Mouse (Mus musculus) midbrain, embryonic 16.5 days (tissue): ENCODE data around the gene Sh3tc1. TPM values are rescaled to one million over a fixed set of nuclear protein-coding genes. Genes with fewer than 3 reads are reported as not detected.

Experiments
- ATAC-seq: fragments of 200-750 bp; cut with Nextera tagmentation; 2 replicates; pipeline ENCODE4 v1.8.0; 2017; ENCODE audit warnings: moderate TSS enrichment
- H3K27ac ChIP-seq: fragments of 300-500 bp; sonication (generic); 2 replicates; pipeline ENCODE4 v1.5.1; 2014; ENCODE audit warnings: mild to moderate bottlenecking, low read length, mixed read lengths
- H3K27me3 ChIP-seq: fragments of 300-500 bp; sonication (generic); 2 replicates; pipeline ENCODE4 v1.6.1; 2014; ENCODE audit warnings: low read depth, low read length, mixed read lengths; ENCODE audit not compliant: control insufficient read depth, insufficient read depth
- H3K36me3 ChIP-seq: fragments of 300-500 bp; sonication (generic); 2 replicates; pipeline ENCODE4 v1.6.1; 2014; ENCODE audit warnings: mild to moderate bottlenecking, low read length, moderate library complexity, mixed read lengths; ENCODE audit not compliant: control insufficient read depth, insufficient read depth
- H3K4me1 ChIP-seq: fragments of 300-500 bp; sonication (generic); 2 replicates; pipeline ENCODE4 v1.6.1; 2014; ENCODE audit warnings: mild to moderate bottlenecking, low read length, mixed read lengths; ENCODE audit not compliant: control insufficient read depth, insufficient read depth
- H3K4me2 ChIP-seq: fragments of 300-500 bp; sonication (generic); 2 replicates; pipeline ENCODE4 v1.6.1; 2014; ENCODE audit warnings: mild to moderate bottlenecking, low read length, mixed read lengths
- H3K4me3 ChIP-seq: fragments of 300-500 bp; sonication (generic); 2 replicates; pipeline ENCODE4 v1.5.1; 2014; ENCODE audit warnings: low read depth, mild to moderate bottlenecking, low read length, moderate library complexity, mixed read lengths
- H3K9ac ChIP-seq: fragments of 300-500 bp; sonication (generic); 2 replicates; pipeline ENCODE4 v1.6.1; 2014; ENCODE audit warnings: low read depth, low read length, mixed read lengths
- H3K9me3 ChIP-seq: fragments of 300-500 bp; sonication (generic); replicated peaks from 2 replicates; pipeline ENCODE4 v1.6.1; 2014; ENCODE audit warnings: mild to moderate bottlenecking, low read length, mixed read lengths; ENCODE audit not compliant: control insufficient read depth, poor library complexity, severe bottlenecking
- WGBS: fragments of 180-500 bp; shearing (Covaris S2); extraction: QIAGEN DNeasy Blood & Tissue Kit; methylation state at CpG from one replicate; pipeline ENCODE4 v1.1.7; 2014; 5-methylcytosine and 5-hydroxymethylcytosine counted together
- polyA plus RNA-seq: library from polyadenylated mRNA; unstranded; fragments of >200 nt; fragmentation: Nextera tagmentation; extraction: Ambion mirVana; gene quantifications from 2 replicates; pipeline ENCODE4 v1.2.1, GENCODE M21; 2015

The Sh3tc1 gene
- polyA plus RNA-seq, 1 experiment from 2014 or later: 1.8 TPM

DNA sequence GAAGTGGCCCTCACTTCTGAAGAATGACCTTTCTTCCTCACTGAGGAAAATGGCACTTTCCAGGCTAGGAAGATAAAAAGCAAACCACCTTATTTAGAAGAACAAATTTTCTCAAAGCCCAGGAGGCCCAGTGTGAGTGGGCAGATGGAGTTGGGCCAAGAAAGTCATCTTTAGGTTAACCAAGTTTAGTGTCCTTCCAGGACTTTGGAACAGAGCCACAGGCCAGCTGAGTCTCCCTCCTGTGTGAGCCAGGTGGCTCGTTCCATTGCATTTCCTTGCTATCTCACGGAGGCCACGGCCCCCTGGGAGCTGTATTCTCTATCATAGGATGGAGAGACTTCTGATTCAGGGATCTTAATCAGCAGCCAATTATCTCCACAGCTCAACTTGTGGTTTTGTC, 28.9 kb downstream of the Sh3tc1 start:
- no peak overlapping the region for H3K4me3 ChIP-seq
- no peak overlapping the region for H3K27ac ChIP-seq
- no peaks in the 10 kb centered on the region for H3K27me3 ChIP-seq
- no peaks in the 10 kb centered on the region for H3K36me3 ChIP-seq
- H3K4me2 ChIP-seq: no peak overlapping the region
- no peaks in the 10 kb centered on the region for H3K9me3 ChIP-seq
- peaks cover 3% of the 10 kb centered on the region; the same call in 1 of the 2 replicates for H3K4me1 ChIP-seq
- no peak overlapping the region for H3K9ac ChIP-seq
- 49% methylated on average over 3 of the region's 3 CpGs for WGBS
- no peak for ATAC-seq

DNA sequence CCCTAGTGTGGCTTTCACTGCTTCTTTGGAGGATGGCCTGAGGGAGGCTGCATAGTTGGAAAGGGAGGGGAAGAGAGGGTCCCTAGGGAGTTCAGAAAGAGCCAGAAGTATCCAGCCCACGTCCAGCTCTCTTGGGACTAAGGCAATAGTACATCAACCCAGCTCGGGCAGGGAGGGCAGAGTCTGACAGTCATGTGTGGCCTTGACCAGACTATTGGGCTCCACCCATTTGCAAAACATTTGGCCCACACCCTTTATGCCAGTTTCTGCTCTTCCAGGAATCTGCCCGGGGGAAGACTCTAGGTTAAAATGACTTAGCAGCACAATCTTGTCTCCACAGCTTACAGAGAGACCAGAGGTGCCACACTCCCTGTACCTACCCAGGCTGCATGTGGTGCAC, 29.3 kb downstream of the Sh3tc1 start:
- Histone ChIP-seq H3K4me3 (no peak overlapping the region), H3K9ac (no peak overlapping the region), H3K27me3 (no peaks in the 10 kb centered on the region), H3K9me3 (no peaks in the 10 kb centered on the region), H3K36me3 (no peaks in the 10 kb centered on the region), H3K27ac (no peak overlapping the region), H3K4me2 (no peak overlapping the region), H3K4me1 (peaks cover 3% of the 10 kb centered on the region; the same call in 1 of the 2 replicates)
- WGBS: 74% methylated on average over 3 of the region's 3 CpGs
- no peak for ATAC-seq

DNA sequence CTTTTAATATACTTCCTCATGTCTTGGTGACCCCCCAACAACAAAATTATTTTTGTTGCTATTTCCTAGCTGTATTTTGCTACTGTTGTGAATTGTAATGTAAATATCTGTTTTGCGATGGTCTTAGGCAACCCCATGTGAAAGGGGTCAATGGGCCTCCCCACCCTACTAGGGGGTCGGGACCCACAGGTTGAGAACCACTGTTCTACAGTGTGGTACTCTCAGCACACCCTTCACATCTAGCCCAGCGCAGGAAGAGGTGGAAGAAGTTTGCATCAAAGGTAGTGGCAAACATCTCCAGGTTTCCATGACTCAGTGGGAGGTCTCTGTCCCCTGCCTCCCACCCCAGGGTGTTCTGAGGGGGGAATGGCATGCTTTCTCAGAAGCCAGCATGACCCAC, 34.4 kb downstream of the Sh3tc1 start:
- Histone ChIP-seq H3K4me1 (peaks cover 3% of the 10 kb centered on the region; the same call in 1 of the 2 replicates), H3K36me3 (no peaks in the 10 kb centered on the region), H3K27me3 (no peaks in the 10 kb centered on the region), H3K9me3 (no peaks in the 10 kb centered on the region), H3K4me3 (no peak overlapping the region), H3K4me2 (no peak overlapping the region), H3K9ac (no peak overlapping the region), H3K27ac (no peak overlapping the region)
- 94% methylated on average over 3 of the region's 3 CpGs for WGBS
- ATAC-seq: no peak

DNA sequence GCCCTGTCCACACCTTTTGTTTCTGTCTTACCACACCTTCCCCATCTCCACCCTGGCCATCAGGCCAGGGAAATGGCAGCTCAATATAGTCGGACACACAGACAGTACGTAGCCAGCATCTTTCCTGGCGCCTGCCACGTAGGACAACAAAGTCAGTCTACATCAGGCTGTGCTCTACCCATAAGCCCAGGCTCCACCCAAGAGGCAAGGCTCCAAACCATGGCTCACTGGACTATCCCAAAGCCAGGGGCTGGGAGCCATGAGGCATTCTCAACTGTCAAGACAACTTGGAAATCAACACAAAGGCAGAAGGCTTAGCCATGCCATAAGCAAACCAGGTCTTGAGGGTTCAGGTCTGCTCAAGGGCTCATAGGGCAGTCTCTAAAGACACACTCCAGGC, 36.0 kb downstream of the Sh3tc1 start:
- WGBS: 95% methylated on average over 4 of the region's 4 CpGs
- Histone ChIP-seq H3K27me3 (no peaks in the 10 kb centered on the region), H3K27ac (no peak overlapping the region), H3K4me3 (no peak overlapping the region), H3K4me2 (no peak overlapping the region), H3K4me1 (no peaks in the 10 kb centered on the region), H3K36me3 (no peaks in the 10 kb centered on the region), H3K9me3 (no peaks in the 10 kb centered on the region), H3K9ac (no peak overlapping the region)
- ATAC-seq: no peak

DNA sequence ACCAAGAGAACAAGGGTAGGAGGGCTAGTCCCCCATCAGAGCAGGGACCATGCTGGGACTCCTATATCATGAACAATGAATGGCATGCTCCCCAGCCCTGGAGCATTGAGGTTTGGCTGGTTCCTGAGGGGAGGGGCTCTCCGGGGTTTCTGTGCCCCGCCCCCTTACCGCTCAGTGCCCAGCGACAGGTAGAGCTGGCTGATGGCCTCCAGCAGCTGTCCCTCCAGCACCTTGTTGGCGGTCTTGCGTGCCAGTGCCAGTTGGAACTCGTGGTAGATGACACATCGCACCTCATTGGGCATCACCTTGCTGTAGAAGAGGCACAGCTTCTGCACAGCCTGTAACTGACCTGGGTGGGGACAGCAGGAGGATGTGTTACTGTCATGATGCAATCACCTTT, 36.6 kb downstream of the Sh3tc1 start:
- WGBS: 86% methylated on average over 8 of the region's 8 CpGs
- no peaks in the 10 kb centered on the region for H3K27me3 ChIP-seq
- H3K4me2 ChIP-seq: no peak overlapping the region
- ATAC-seq: no peak
- H3K27ac ChIP-seq: no peak overlapping the region
- no peak overlapping the region for H3K4me3 ChIP-seq
- no peaks in the 10 kb centered on the region for H3K36me3 ChIP-seq
- H3K4me1 ChIP-seq: no peaks in the 10 kb centered on the region
- H3K9ac ChIP-seq: no peak overlapping the region
- H3K9me3 ChIP-seq: no peaks in the 10 kb centered on the region

DNA sequence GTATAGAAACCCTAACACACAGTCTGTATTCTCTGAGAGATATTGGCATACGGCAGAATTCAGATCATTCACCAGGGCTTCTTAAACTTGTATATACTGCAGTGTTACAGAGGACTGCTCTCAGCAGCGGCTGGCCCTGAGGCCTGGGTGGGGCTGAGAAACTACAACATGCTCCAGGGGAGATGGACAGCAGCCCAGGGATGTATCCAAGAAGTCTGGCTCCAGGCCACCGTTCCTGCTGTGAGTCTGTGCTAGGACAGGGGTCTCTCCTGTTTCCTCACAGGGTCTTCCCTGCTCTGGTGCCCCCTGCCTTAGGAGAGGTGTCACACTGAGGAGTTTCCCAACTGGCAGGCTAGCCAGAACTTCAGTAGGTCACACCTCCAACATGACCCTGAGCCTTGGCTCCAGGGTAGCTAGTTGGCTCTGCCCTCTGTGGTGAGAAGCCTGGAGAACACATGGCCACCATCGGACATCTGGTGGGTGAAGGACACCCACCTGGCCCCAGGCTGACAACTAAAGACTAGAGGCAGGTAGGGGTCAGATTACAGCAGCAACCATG, 37.1 kb downstream of the Sh3tc1 start:
- Histone ChIP-seq H3K9me3 (no peaks in the 10 kb centered on the region), H3K9ac (no peak overlapping the region), H3K36me3 (no peaks in the 10 kb centered on the region), H3K27me3 (no peaks in the 10 kb centered on the region), H3K27ac (no peak overlapping the region), H3K4me3 (no peak overlapping the region), H3K4me2 (no peak overlapping the region), H3K4me1 (no peaks in the 10 kb centered on the region)
- no peak for ATAC-seq
- 82% methylated on average over 4 of the region's 4 CpGs for WGBS

DNA sequence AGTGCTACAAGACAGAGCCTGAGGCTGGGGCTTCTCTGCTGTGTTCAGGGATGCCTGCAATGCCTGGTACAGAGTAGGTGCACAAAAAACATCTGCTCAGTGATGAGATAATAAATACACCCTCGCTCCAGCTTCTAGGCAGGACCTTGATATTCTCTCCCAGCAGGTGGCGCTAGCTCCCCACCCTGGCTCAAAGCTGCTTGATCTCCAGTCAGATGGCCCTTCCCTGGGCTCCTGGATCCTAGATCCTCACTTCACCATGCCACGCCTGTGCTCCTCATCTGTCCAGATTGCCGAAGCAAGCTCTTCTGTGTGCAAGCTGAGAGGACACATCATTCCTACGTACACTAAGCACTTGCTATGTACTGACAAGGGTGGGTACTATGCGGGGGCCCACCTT, 38.7 kb downstream of the Sh3tc1 start:
- H3K4me1 ChIP-seq: no peaks in the 10 kb centered on the region

DNA sequence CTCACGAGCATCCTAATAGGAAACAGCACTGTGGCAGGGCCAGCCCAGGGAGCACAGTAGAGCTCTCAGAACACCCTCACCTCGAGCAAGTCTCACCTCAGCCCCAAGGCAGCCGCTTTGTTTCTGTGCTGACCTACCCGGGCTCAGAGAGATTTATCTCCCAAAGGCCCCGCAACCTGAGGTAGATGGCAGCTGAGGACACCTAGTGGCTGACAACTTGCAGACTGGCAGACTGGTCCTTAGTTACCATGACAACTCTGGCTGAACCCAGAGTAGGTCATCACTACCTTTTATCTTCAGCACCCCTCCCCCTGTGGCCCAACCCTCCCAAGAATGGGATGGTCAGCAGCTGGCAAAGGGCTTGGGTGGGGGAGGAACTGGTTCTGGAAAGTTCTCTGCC, 44.0 kb downstream of the Sh3tc1 start:
- WGBS: 22% methylated on average over 5 of the region's 5 CpGs
- Histone ChIP-seq H3K4me3 (no peak overlapping the region), H3K27ac (no peak overlapping the region), H3K4me1 (no peaks in the 10 kb centered on the region), H3K4me2 (no peak overlapping the region), H3K36me3 (no peaks in the 10 kb centered on the region), H3K9me3 (no peaks in the 10 kb centered on the region), H3K27me3 (no peaks in the 10 kb centered on the region), H3K9ac (no peak overlapping the region)
- ATAC-seq: no peak

More for the DNA sequence above, 38.7 kb downstream of the Sh3tc1 start:
- 44% methylated on average over 6 of the region's 6 CpGs for WGBS
- Histone ChIP-seq H3K4me3 (no peak overlapping the region), H3K9me3 (no peaks in the 10 kb centered on the region), H3K27ac (no peak overlapping the region), H3K4me2 (no peak overlapping the region), H3K27me3 (no peaks in the 10 kb centered on the region), H3K9ac (no peak overlapping the region), H3K36me3 (no peaks in the 10 kb centered on the region)
- ATAC-seq: no peak

DNA sequence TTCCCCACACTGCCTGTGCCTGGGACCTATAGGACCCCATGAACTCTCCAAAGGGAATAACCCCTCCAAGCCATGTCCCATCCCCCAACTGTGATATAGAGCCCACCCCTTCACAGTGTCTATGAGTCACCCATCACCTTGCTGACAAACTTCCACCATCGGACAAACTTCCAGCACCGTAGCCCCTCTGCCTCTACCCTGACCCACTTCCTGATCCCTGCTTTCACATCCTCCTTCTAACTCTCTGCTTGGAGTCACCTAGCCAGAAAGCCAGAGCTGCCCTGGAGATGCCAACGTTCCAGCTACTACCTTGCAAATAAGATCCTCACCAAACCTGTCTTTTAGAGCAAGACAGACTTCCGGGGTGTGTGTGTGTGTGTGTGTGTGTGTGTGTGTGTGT, 46.1 kb downstream of the Sh3tc1 start:
- Histone ChIP-seq H3K27ac (no peak overlapping the region), H3K9ac (no peak overlapping the region), H3K36me3 (no peaks in the 10 kb centered on the region), H3K4me3 (no peak overlapping the region), H3K9me3 (no peaks in the 10 kb centered on the region), H3K4me2 (no peak overlapping the region), H3K27me3 (no peaks in the 10 kb centered on the region), H3K4me1 (no peaks in the 10 kb centered on the region)
- WGBS: 84% methylated on average over 4 of the region's 4 CpGs
- ATAC-seq: no peak
